ENCODE assay signal across 20 mouse cellular contexts in the genomic region with DNA sequence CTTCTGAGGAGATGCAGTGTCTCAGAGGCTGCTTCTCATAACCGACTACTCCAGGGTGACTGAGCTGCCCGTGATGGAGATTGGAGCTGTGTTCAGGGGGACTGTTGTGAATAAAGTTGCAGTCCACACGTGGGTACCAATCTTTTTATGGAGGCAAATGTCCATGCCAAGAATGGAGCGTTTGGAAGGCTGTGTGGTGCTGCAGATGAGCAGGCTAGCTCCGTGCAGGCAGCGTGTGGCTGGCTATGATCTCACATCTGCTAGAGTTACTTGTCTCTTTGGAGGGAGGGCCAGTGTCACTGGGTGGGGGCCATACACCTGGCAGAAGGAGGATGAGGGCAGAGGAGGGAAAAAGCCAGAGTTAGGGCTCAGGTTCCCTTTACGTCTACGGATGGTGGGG.
"Had no signal": no experiment of that assay in that cellular context is flagged by ENCODE, and none has a peak within 500 bp of the region (broad histone marks: within the 10 kb centered on the region; RNA-seq: fewer than 3 reads in every experiment).

No protein-coding gene starts in this region.

- H3K4me3 ChIP-seq: midbrain, embryonic 10.5 days; midbrain, embryonic 12.5 days; myocyte; neural tube, embryonic 13.5 days; neural tube, embryonic 15.5 days; stomach, embryonic 15.5 days had no signal

- DNase-seq: lung, adult 18-20 months; lung, embryonic 14.5 days; lung, postnatal 10 days; lung, postnatal 4 days; midbrain, embryonic 14.5 days; retina, postnatal 1 day; right cerebral cortex, adult 18-20 months; right cerebral cortex, postnatal 25 days; right cerebral cortex, postnatal 4 days; thymus, adult 18-20 months; thymus, postnatal 14 days; thymus, postnatal 36 days had no signal

- H3K27ac ChIP-seq: midbrain, embryonic 10.5 days; midbrain, embryonic 12.5 days; neural tube, embryonic 13.5 days; neural tube, embryonic 15.5 days; stomach, embryonic 15.5 days; stomach, postnatal 0 days had no signal

- ATAC-seq: midbrain, embryonic 16.5 days had no signal
